Mouse (Mus musculus) midbrain, embryonic 12.5 days (tissue): ENCODE measurements around the gene Slc29a2. TPM values are rescaled to one million over a fixed set of nuclear protein-coding genes. Genes with fewer than 3 reads are reported as not detected.

Experiments
- ATAC-seq: fragments of 200-750 bp; cut with Nextera tagmentation; 2 replicates; pipeline ENCODE4 v1.8.0; 2017; ENCODE audit warnings: low read depth, moderate TSS enrichment, moderate library complexity; ENCODE audit not compliant: low FRiP score
- H3K27ac ChIP-seq: fragments of 300-500 bp; sonication (generic); replicated peaks from 2 replicates; pipeline ENCODE4 v1.5.1; 2016; ENCODE audit warnings: mild to moderate bottlenecking
- H3K27me3 ChIP-seq: fragments of 300-500 bp; sonication (generic); 2 replicates; pipeline ENCODE4 v1.6.1; 2016; ENCODE audit warnings: mild to moderate bottlenecking
- H3K36me3 ChIP-seq: fragments of 300-500 bp; sonication (generic); 2 replicates; pipeline ENCODE4 v1.6.1; 2016
- H3K4me1 ChIP-seq: fragments of 300-500 bp; sonication (generic); 2 replicates; pipeline ENCODE4 v1.6.1; 2016
- H3K4me2 ChIP-seq: fragments of 300-500 bp; sonication (generic); replicated peaks from 2 replicates; pipeline ENCODE4 v1.6.1; 2016; ENCODE audit warnings: mild to moderate bottlenecking, moderate library complexity
- H3K4me3 ChIP-seq: fragments of 300-500 bp; sonication (generic); 2 replicates; pipeline ENCODE4 v1.5.1; 2016; ENCODE audit warnings: mild to moderate bottlenecking
- H3K9ac ChIP-seq: fragments of 300-500 bp; sonication (generic); replicated peaks from 2 replicates; pipeline ENCODE4 v1.6.1; 2016; ENCODE audit warnings: mild to moderate bottlenecking, moderate library complexity
- H3K9me3 ChIP-seq: fragments of 300-500 bp; sonication (generic); 2 replicates; pipeline ENCODE4 v1.6.1; 2016; ENCODE audit warnings: mild to moderate bottlenecking
- WGBS: fragments of 180-500 bp; shearing (Covaris S2); methylation state at CpG from one replicate; pipeline ENCODE4 v1.1.7; 2016; 5-methylcytosine and 5-hydroxymethylcytosine counted together
- polyA plus RNA-seq: library from polyadenylated mRNA; unstranded; fragments of >200 nt; fragmentation: Nextera tagmentation; extraction: Ambion mirVana; gene quantifications from 2 replicates; pipeline ENCODE4 v1.2.1, GENCODE M21; 2016

Gene Slc29a2
- polyA plus RNA-seq, 1 experiment from 2014 or later = 4.8 TPM

DNA sequence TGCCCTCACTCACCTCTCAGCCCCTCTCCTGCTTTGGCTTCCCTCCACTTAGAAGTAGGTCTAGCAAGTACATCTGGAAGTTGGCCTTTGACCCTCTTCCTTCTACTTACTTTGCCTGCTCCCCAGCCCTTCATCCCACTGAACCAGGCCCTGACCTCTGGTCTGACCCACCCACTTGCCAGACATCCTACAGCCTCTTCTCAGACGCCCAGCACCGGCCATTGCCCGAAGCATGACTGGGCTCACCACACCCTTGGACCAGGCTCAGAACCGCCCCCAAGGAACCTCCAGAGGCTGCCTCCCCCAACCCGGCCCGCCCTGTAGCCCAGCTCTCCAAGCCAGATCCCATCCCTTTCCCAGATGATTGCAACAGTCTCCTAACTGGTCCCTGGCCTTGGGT is 38.8 kb downstream of the Slc29a2 start:
- H3K27ac ChIP-seq = no peak overlapping the region
- H3K4me3 ChIP-seq = no peak overlapping the region
- no peak overlapping the region for H3K9ac ChIP-seq
- H3K36me3 ChIP-seq = no peaks in the 10 kb centered on the region
- H3K27me3 ChIP-seq = peaks cover 43% of the 10 kb centered on the region
- WGBS = 79% methylated on average over 6 of the region's 6 CpGs
- peaks cover 31% of the 10 kb centered on the region for H3K4me1 ChIP-seq
- ATAC-seq = no peak
- no peak overlapping the region for H3K4me2 ChIP-seq
- no peaks in the 10 kb centered on the region for H3K9me3 ChIP-seq

DNA sequence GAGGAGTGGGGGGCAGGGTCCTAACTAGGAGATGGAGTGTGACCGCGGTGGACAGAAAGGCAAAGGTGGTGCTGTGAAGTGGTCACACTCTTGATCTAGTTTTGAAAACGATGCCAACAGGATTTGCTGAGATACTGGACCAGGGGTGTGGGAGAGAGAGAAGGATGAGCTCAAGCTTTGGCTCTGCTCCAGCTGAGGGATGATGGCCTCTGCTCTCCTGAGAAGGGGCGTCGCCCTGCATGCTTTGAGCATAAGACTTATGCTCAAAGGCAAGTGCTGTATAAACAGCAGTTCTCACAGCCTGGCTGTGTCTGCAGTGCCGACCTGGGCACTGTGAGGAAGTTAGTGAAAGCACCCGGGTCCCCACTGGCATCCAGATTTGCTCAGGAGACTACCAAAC is 41.4 kb downstream of the Slc29a2 start:
- Histone ChIP-seq H3K4me1 (peaks cover 41% of the 10 kb centered on the region), H3K9me3 (no peaks in the 10 kb centered on the region), H3K27ac (no peak overlapping the region), H3K36me3 (no peaks in the 10 kb centered on the region), H3K27me3 (peaks cover 62% of the 10 kb centered on the region), H3K4me2 (no peak overlapping the region), H3K4me3 (no peak overlapping the region), H3K9ac (no peak overlapping the region)
- 73% methylated on average over 7 of the region's 7 CpGs for WGBS
- no peak for ATAC-seq

DNA sequence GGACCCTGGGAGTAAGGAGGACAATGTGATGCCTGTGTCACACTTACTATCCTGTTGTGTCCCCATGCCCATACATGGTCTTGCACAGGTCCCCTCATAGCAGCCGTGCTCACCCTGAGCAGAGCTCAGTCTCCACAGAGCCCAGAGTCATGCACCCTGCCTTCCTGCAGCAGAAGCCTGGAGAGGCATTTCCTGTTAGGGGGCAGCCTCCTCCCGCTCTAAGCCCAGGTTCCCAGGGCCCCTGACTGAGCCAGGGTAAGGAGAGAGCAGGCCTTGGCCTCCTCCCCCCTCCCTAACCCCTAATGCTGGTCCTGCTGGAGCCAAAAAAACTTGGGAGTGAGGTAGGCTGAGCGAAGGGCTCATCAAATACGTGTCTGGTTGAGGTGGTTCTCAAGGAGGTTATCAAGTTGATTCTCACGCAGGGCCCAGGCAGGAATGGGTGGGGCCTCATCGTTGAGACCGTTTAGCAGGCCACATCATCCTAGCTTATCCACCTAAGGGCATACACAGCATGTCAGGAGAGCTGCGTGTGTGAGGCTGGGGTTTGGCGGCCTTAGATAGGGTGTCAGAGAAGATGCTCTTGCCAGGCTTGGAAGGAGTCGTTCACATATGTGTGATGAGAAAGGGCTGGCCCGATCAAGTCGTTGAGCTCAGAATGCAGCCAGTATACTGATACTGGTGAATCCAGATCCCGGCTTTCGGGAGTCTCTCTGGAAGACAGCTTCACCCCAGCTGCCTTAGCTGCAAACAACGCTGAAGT is 43.6 kb downstream of the Slc29a2 start:
- H3K27me3 ChIP-seq = peaks cover 70% of the 10 kb centered on the region
- peak overlapping the region; percentile 86 for H3K4me2 ChIP-seq
- no peak for ATAC-seq
- WGBS = 9% methylated on average over 15 of the region's 15 CpGs
- H3K27ac ChIP-seq = no peak overlapping the region
- peak overlapping the region; percentile 64 for H3K9ac ChIP-seq
- no peaks in the 10 kb centered on the region for H3K36me3 ChIP-seq
- peaks cover 48% of the 10 kb centered on the region for H3K4me1 ChIP-seq
- H3K9me3 ChIP-seq = no peaks in the 10 kb centered on the region
- peak overlapping the region; percentile 46 for H3K4me3 ChIP-seq

DNA sequence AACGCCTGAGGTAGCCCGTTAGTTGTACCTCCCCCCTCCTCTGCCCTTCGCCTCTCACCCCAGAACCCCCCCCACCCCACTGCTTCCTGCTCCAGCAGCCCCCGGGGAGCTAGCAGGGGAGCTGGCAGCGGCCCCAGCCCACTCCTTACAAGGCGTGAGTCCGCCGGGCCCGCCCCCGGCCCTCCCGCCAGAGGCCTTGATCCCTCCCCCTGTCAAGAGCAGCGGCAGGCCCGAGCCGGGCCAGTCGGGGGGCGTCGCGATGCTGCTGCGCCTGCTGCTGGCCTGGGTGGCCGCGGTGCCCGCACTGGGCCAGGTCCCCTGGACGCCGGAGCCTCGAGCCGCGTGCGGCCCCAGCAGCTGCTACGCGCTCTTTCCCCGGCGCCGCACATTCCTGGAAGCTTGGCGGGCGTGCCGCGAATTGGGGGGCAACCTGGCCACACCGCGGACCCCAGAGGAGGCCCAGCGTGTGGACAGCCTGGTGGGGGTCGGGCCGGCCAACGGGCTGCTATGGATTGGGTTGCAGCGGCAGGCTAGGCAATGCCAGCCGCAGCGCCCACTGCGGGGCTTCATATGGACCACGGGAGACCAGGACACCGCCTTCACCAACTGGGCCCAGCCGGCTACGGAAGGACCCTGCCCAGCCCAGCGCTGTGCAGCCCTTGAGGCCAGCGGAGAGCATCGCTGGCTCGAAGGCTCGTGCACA is 44.4 kb downstream of the Slc29a2 start, which contains the start of gene Cd248:
Gene Cd248 (plus strand): TSS at position 212 of the 703 bp plus-strand sequence.
- ATAC-seq = peak; percentile 10; the same call in 1 of the 2 replicates

DNA sequence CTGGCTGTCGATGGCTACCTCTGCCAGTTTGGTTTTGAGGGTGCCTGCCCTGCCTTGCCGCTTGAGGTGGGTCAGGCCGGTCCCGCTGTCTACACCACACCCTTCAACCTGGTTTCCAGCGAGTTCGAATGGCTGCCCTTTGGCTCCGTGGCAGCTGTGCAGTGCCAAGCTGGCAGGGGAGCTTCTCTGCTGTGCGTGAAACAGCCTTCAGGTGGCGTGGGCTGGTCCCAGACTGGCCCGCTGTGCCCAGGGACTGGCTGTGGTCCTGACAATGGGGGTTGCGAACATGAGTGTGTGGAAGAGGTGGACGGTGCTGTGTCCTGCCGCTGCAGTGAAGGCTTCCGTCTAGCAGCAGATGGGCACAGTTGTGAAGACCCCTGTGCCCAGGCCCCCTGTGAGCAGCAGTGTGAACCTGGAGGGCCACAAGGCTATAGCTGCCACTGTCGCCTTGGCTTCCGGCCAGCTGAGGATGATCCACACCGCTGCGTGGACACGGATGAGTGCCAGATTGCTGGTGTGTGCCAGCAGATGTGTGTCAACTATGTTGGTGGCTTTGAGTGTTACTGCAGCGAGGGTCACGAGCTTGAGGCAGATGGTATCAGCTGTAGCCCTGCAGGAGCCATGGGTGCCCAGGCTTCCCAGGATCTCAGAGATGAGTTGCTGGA is 45.0 kb downstream of the Slc29a2 start:
- Histone ChIP-seq H3K4me1 (peaks cover 57% of the 10 kb centered on the region), H3K36me3 (no peaks in the 10 kb centered on the region), H3K9me3 (no peaks in the 10 kb centered on the region), H3K9ac (peak overlapping the region; percentile 64), H3K4me3 (peak overlapping the region; percentile 46), H3K27me3 (peaks cover 74% of the 10 kb centered on the region), H3K27ac (no peak overlapping the region), H3K4me2 (peak overlapping the region; percentile 86)
- no peak for ATAC-seq
- WGBS = 42% methylated on average over 21 of the region's 21 CpGs

More for the DNA sequence above, 44.4 kb downstream of the Slc29a2 start, which contains the start of gene Cd248:
- Histone ChIP-seq H3K27me3 (peaks cover 70% of the 10 kb centered on the region), H3K4me1 (peaks cover 56% of the 10 kb centered on the region), H3K36me3 (no peaks in the 10 kb centered on the region), H3K9ac (peak within 1 kb of the TSS; percentile 64), H3K4me2 (peak within 1 kb of the TSS; percentile 86), H3K9me3 (no peaks in the 10 kb centered on the region), H3K4me3 (peak within 1 kb of the TSS; percentile 46), H3K27ac (peak within 1 kb of the TSS; percentile 22; the same call in 1 of the 2 replicates)
- WGBS = 2% methylated on average over 53 of the region's 56 CpGs

DNA sequence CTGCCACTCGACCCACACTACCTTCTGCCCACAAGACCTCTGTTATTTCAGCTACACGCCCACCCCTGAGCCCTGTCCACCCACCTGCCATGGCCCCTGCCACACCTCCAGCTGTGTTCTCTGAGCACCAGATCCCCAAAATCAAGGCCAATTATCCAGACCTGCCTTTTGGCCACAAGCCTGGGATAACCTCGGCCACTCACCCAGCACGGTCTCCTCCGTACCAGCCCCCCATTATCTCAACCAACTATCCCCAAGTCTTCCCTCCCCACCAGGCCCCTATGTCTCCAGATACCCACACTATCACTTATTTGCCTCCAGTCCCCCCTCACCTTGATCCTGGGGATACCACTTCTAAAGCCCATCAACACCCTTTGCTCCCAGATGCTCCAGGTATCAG is 45.8 kb downstream of the Slc29a2 start:
- no peaks in the 10 kb centered on the region for H3K36me3 ChIP-seq
- H3K27me3 ChIP-seq = peaks cover 82% of the 10 kb centered on the region
- no peaks in the 10 kb centered on the region for H3K9me3 ChIP-seq
- no peak overlapping the region for H3K9ac ChIP-seq
- ATAC-seq = no peak
- 88% methylated on average over 5 of the region's 5 CpGs for WGBS
- peaks cover 57% of the 10 kb centered on the region for H3K4me1 ChIP-seq
- H3K27ac ChIP-seq = no peak overlapping the region
- no peak overlapping the region for H3K4me3 ChIP-seq
- H3K4me2 ChIP-seq = no peak overlapping the region; the same call in 1 of the 2 replicates

DNA sequence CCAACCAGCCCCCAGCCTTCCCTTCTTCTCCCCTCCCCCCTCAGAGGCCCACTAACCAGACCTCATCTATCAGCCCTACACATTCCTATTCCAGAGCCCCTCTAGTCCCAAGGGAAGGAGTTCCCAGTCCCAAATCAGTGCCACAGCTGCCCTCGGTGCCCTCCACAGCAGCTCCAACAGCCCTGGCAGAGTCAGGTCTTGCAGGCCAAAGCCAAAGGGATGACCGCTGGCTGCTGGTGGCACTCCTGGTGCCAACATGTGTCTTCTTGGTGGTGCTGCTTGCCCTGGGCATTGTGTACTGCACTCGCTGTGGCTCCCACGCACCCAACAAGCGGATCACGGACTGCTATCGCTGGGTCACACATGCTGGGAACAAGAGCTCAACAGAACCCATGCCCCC is 46.3 kb downstream of the Slc29a2 start:
- Histone ChIP-seq H3K4me2 (peak overlapping the region; percentile 17; the same call in 1 of the 2 replicates), H3K4me1 (peaks cover 57% of the 10 kb centered on the region), H3K9ac (no peak overlapping the region), H3K9me3 (no peaks in the 10 kb centered on the region), H3K27ac (no peak overlapping the region), H3K4me3 (no peak overlapping the region), H3K36me3 (no peaks in the 10 kb centered on the region), H3K27me3 (peaks cover 82% of the 10 kb centered on the region)
- ATAC-seq = no peak
- WGBS = 76% methylated on average over 7 of the region's 7 CpGs

DNA sequence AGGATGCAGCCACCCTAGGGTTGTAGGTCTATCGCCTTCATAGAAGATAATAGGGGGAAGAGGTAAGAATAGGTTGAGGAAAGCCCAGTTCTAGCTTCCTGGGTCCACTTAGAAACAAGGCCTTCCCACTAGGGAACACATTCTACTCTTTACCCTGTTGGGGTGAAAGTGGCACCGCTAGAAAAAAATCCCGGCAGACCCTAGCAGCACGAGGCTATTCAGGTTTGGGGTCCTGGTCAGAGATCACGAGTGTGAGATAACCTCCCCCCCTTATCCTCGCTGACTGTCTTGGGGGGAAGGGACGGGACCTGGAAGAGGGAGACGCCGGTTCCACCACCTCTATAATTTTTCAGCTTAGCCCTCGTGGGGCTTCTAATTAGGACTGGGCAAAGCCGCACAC is 47.4 kb downstream of the Slc29a2 start:
- H3K36me3 ChIP-seq = no peaks in the 10 kb centered on the region
- WGBS = 7% methylated on average over 11 of the region's 11 CpGs
- ATAC-seq = no peak
- peak overlapping the region; percentile 40 for H3K4me3 ChIP-seq
- peaks cover 76% of the 10 kb centered on the region for H3K27me3 ChIP-seq
- no peaks in the 10 kb centered on the region for H3K9me3 ChIP-seq
- H3K9ac ChIP-seq = peak overlapping the region; percentile 54
- H3K27ac ChIP-seq = peak overlapping the region; percentile 66
- peaks cover 57% of the 10 kb centered on the region for H3K4me1 ChIP-seq
- H3K4me2 ChIP-seq = peak overlapping the region; percentile 67

DNA sequence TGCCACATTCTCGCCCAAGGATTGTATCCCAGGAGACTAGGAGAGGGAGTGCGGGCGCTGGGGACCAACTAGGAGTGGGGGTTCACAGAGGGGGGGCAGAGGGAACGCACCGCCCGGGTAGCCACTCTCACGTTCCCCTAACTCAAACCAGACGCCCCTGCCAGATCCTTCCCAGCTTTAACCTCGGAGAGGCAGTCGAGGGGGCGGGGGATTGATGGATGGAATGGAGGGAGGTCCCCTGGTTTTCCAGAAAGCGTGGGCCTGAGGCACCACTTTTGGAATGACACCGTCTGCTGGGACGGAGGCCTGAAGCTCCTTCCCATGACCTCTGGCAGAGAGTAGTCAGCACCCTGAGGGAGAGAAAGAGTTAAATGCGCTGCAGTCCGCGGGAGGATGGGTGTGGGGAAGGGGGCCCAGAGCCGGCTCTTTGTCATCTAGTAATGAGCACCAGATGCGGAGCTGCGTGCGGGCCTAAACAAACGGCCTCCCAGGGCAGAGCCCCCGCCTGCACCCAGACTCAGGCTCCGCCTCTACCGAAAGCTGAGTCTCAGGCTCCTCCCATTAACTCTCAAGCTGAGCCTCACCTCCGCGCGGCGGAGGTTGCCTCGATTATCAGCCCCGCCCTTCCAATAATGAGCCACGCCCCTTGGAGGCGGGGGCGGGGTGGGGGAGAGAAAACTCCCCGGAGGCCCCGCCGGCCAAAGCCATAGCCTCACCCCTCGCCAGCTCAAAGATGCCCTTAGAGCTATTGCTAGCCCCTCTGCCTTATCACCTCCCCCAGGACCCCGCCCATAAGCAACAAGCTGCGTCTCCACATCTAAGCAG is 48.1 kb downstream of the Slc29a2 start:
- ATAC-seq = peak; percentile 85
- Histone ChIP-seq H3K4me2 (peak overlapping the region; percentile 67), H3K27ac (peak overlapping the region; percentile 66), H3K4me1 (peaks cover 57% of the 10 kb centered on the region), H3K27me3 (peaks cover 69% of the 10 kb centered on the region), H3K9me3 (no peaks in the 10 kb centered on the region), H3K9ac (peak overlapping the region; percentile 54), H3K36me3 (no peaks in the 10 kb centered on the region), H3K4me3 (peak overlapping the region; percentile 40)
- WGBS = 1% methylated on average over 39 of the region's 40 CpGs

DNA sequence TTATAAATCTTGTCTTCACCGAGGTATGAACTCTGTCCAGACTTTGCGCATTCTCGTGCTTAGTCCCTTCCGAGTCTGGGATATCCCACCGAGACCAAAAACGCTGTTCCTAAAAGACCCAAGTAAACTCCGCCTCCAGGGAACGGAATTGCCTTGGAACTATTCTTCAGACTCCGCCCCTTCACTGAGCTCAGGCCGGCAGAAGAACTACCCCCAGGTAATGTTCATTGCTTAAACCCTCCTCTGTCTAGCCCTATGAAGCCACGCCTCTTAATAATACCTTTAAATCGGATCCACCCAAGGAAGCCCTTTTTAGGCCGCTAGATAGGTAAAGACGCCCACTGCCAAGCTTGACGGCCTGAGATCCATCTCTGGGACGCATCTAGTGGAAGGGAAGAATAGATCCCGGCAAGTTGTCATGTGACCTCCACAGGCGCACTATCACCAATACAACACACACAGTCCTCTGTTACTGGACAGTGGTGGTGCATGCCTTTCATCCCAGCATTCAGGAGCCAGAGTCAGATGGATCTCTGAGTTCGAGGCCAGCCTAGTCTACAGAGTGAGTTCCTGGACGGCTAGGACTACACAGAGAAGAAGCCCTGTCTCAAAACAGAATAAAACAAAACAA is 48.8 kb downstream of the Slc29a2 start:
- Histone ChIP-seq H3K9me3 (no peaks in the 10 kb centered on the region), H3K27me3 (peaks cover 61% of the 10 kb centered on the region), H3K36me3 (no peaks in the 10 kb centered on the region), H3K9ac (peak overlapping the region; percentile 54), H3K4me1 (peaks cover 49% of the 10 kb centered on the region), H3K4me3 (peak overlapping the region; percentile 40), H3K4me2 (peak overlapping the region; percentile 67), H3K27ac (0 out of 2 replicates have a peak overlapping the region, but pooled peaks have one; percentile 66)
- WGBS = 3% methylated on average over 20 of the region's 20 CpGs
- peak; percentile 11 for ATAC-seq

DNA sequence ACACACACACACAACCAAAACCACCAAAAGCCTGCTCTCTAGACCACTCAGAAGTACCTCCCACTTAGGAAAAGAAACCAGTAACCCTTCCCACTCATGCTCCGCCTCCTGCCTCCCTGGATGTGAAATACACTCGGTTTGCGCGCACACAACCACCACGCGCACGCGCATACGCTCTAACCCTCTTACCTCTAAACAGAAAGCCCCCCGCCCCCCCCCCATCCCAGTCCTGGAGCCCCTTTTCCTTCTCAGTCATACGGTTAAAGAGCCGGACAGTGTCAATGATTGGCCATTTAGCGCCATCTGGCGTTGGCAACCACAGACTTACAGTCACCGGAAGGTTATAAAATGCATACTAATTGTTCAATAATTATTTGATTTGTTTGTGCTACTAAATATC is 49.4 kb downstream of the Slc29a2 start:
- peak overlapping the region; percentile 40 for H3K4me3 ChIP-seq
- H3K9me3 ChIP-seq = no peaks in the 10 kb centered on the region
- no peak overlapping the region for H3K9ac ChIP-seq
- peak; percentile 17; the same call in 1 of the 2 replicates for ATAC-seq
- WGBS = 2% methylated on average over 15 of the region's 15 CpGs
- H3K4me1 ChIP-seq = peaks cover 44% of the 10 kb centered on the region
- no peak overlapping the region for H3K27ac ChIP-seq
- H3K27me3 ChIP-seq = peaks cover 56% of the 10 kb centered on the region
- H3K4me2 ChIP-seq = peak overlapping the region; percentile 67
- H3K36me3 ChIP-seq = no peaks in the 10 kb centered on the region
